Mouse (Mus musculus) embryonic fibroblast, embryonic 13.5 days (primary cell): ENCODE results near the gene Trp53rkb.

Experiments used
- CTCF ChIP-seq: IDR thresholded peaks from 2 replicates; pipeline ENCODE4 v1.5.1; 2011; ENCODE audit warnings: mild to moderate bottlenecking, control low read depth, low read length, moderate library complexity, borderline replicate concordance; ENCODE audit not compliant: insufficient read depth
- POLR2A ChIP-seq: IDR thresholded peaks from 2 replicates; pipeline ENCODE4 v1.6.1; 2011; ENCODE audit warnings: low read depth, mild to moderate bottlenecking, control low read depth, low read length, moderate library complexity

DNA sequence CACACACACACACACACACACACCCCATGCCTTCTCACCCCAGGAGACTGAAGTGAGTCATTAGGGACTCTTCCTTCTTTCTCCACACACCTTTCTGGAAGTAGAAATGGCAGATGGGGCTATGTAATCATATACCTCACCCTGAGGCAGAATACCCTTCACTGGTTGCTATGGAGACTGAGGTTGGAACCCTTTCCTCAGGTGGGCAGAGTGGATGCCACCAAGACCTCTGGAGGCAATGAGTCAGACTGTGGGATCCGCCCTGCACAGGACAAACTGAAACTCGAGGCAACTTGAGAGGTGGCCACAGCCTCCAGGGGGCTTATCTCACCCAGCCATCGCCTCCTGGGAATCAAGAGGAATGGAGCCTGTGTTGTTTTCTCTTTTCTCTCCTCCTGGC, 34.4 kb upstream of the Trp53rkb start:
- TF ChIP-seq CTCF (no peak), POLR2A (no peak)
